In the genomic region with DNA sequence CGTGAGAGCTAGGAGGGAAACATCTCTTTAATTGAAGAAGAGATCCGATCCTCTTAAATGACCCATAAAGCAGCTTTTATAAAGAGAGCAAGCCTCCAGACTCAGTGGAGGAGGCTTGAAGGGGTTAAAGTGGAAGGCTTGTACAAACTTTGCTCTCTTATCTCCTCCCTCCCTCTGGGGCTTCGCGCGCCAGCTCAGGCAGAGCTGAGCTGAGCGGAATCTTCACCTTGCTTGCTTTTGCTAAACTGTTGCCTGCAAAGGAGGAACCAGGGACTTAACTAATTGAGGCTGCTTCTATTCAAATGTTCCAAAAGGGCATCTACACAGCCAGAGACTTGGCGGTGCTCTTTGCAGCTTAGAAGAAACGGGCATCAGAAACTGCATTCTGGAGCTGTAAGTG, we compare ENCODE assay signal across 9 mouse cellular contexts. TPM values are rescaled to one million over a fixed set of nuclear protein-coding genes. Genes with fewer than 3 reads are reported as not detected.
DNase-seq lines count a peak whose midpoint lies in the region; ATAC-seq and TF ChIP-seq lines count a peak whose summit lies in the region.
"Had no signal": no experiment of that assay in that cellular context is flagged by ENCODE, and none has a peak within 500 bp of the region (broad histone marks: within the 10 kb centered on the region; RNA-seq: fewer than 3 reads in every experiment).

Gene A730046J19Rik (plus strand): TSS at position 173 of the 400 bp plus-strand sequence.

- H3K4me1 ChIP-seq in heart, embryonic 12.5 days (replicated peaks): no peaks in the 10 kb centered on the region
- no peaks in the 10 kb centered on the region for H3K4me1 ChIP-seq in MEL (ENCODE audit: control insufficient read depth in 1 of 2, insufficient read depth in 2 of 2, low read length in 2 of 2)
- no peaks in the 10 kb centered on the region for H3K4me1 ChIP-seq in forebrain, embryonic 15.5 days
- H3K4me1 ChIP-seq in liver, postnatal 0 days (ENCODE audit: insufficient read depth): no peaks in the 10 kb centered on the region

- peak within 1 kb of the TSS; percentile 65 for H3K4me2 ChIP-seq in heart, embryonic 12.5 days
- peak within 1 kb of the TSS; percentile 37 for H3K4me2 ChIP-seq in forebrain, embryonic 15.5 days (replicated peaks)
- peak within 1 kb of the TSS; percentile 44 for H3K4me2 ChIP-seq in liver, postnatal 0 days (ENCODE audit: low read depth, low read length)

- H3K27ac ChIP-seq in heart, embryonic 12.5 days (ENCODE audit: poor library complexity, severe bottlenecking): no peak within 1 kb of the TSS
- H3K27ac ChIP-seq in MEL (ENCODE audit: control insufficient read depth, low read depth, low read length): no peak within 1 kb of the TSS
- no peak within 1 kb of the TSS for H3K27ac ChIP-seq in forebrain, embryonic 15.5 days (replicated peaks)
- H3K27ac ChIP-seq in liver, postnatal 0 days (ENCODE audit: low read depth): no peak within 1 kb of the TSS

- no peak for ATAC-seq in heart, embryonic 12.5 days (ENCODE audit: insufficient number of reproducible peaks, low FRiP score)
- no peak for ATAC-seq in forebrain, embryonic 15.5 days (replicated peaks)
- no peak for ATAC-seq in liver, postnatal 0 days

- peak within 1 kb of the TSS; percentile 35 for H3K4me3 ChIP-seq in heart, embryonic 12.5 days
- H3K4me3 ChIP-seq in MEL (ENCODE audit: control insufficient read depth in 1 of 2, insufficient read depth in 1 of 2, low read depth in 2 of 2, low read length in 2 of 2): no peak within 1 kb of the TSS
- 0 out of 2 replicates have a peak within 1 kb of the TSS, but pooled peaks have one; percentile 18 for H3K4me3 ChIP-seq in forebrain, embryonic 15.5 days
- H3K4me3 ChIP-seq in liver, postnatal 0 days (ENCODE audit: low read depth, low read length): no peak within 1 kb of the TSS

- no peaks in the 10 kb centered on the region for H3K27me3 ChIP-seq in heart, embryonic 12.5 days (replicated peaks)
- no peaks in the 10 kb centered on the region for H3K27me3 ChIP-seq in MEL (ENCODE audit: control insufficient read depth in 1 of 2, insufficient read depth in 2 of 2, low read length in 2 of 2)
- no peaks in the 10 kb centered on the region for H3K27me3 ChIP-seq in forebrain, embryonic 15.5 days
- 0 out of 2 replicates have a peak, but pooled peaks cover 2% of the 10 kb centered on the region for H3K27me3 ChIP-seq in liver, postnatal 0 days (ENCODE audit: insufficient read depth, low read length)

- H3K36me3 ChIP-seq in heart, embryonic 12.5 days: no peaks in the 10 kb centered on the region
- no peaks in the 10 kb centered on the region for H3K36me3 ChIP-seq in MEL (ENCODE audit: control insufficient read depth in 1 of 2, insufficient read depth in 2 of 2, low read length in 2 of 2)
- H3K36me3 ChIP-seq in forebrain, embryonic 15.5 days: no peaks in the 10 kb centered on the region
- H3K36me3 ChIP-seq in liver, postnatal 0 days (replicated peaks; ENCODE audit: insufficient read depth, low read length): no peaks in the 10 kb centered on the region

- no peak for DNase-seq in heart, adult 8-10 months (ENCODE audit: low spot score)
- DNase-seq in MEL (ENCODE audit: low read depth, low spot score): peak; percentile 2
- DNase-seq in liver, postnatal 0 days: no peak
- DNase-seq in cerebellum, postnatal 14 days: no peak
- DNase-seq in frontal cortex, postnatal 36 days (ENCODE audit: low spot score in 2 of 2): no peak
- no peak for DNase-seq in kidney, adult 11 months
- DNase-seq: adrenal gland, postnatal 36 days had no signal

- no peaks in the 10 kb centered on the region for H3K79me2 ChIP-seq in MEL (ENCODE audit: control insufficient read depth, insufficient read depth, low read length, poor library complexity)

- WGBS in heart, embryonic 12.5 days: 12% methylated on average over 8 of the region's 8 CpGs
- WGBS in forebrain, embryonic 15.5 days: 39% methylated on average over 8 of the region's 8 CpGs
- 24% methylated on average over 8 of the region's 8 CpGs for WGBS in liver, postnatal 0 days (ENCODE audit: insufficient replicate concordance)

- no peak for TF ChIP-seq EP300 in MEL (IDR thresholded peaks at IDR 0.05; ENCODE audit: low read depth in 1 of 2, low read length in 2 of 2)
- no peak for TF ChIP-seq EP300 in liver, postnatal 0 days (IDR thresholded peaks at IDR 0.05; ENCODE audit: low read depth)

- TF ChIP-seq CTCF in MEL (IDR thresholded peaks at IDR 0.05 in 2 of 3, conservative IDR thresholded peaks at IDR 0.05 in 1 of 3; ENCODE audit: control insufficient read depth in 1 of 3, insufficient read depth in 1 of 3, low read depth in 2 of 3, low read length in 3 of 3, poor library complexity in 1 of 3, severe bottlenecking in 1 of 3): no peak
- TF ChIP-seq CTCF in liver, postnatal 0 days (IDR thresholded peaks at IDR 0.05; ENCODE audit: low read depth): no peak

- no peak for TF ChIP-seq POLR2A in MEL (IDR thresholded peaks at IDR 0.05; ENCODE audit: control insufficient read depth in 1 of 2, insufficient read depth in 1 of 2, low read depth in 1 of 2, low read length in 2 of 2, poor library complexity in 1 of 2)

- TF ChIP-seq RAD21 in MEL (IDR thresholded peaks at IDR 0.05; ENCODE audit: low read depth, low read length): no peak

- no peak within 1 kb of the TSS for H3K9ac ChIP-seq in heart, embryonic 12.5 days
- H3K9ac ChIP-seq in MEL (ENCODE audit: control insufficient read depth, low read depth, low read length, poor library complexity, severe bottlenecking): no peak within 1 kb of the TSS
- H3K9ac ChIP-seq in forebrain, embryonic 15.5 days (replicated peaks): no peak within 1 kb of the TSS
- no peak within 1 kb of the TSS for H3K9ac ChIP-seq in liver, postnatal 0 days (replicated peaks)

- H3K9me3 ChIP-seq in heart, embryonic 12.5 days (replicated peaks): no peaks in the 10 kb centered on the region
- H3K9me3 ChIP-seq in MEL (replicated peaks; ENCODE audit: insufficient read depth, low read length): no peaks in the 10 kb centered on the region
- H3K9me3 ChIP-seq in forebrain, embryonic 15.5 days: no peaks in the 10 kb centered on the region
- no peaks in the 10 kb centered on the region for H3K9me3 ChIP-seq in liver, postnatal 0 days (ENCODE audit: low read length)

TF ChIP-seq in MEL, 35 proteins besides CTCF, POLR2A, EP300 and RAD21:
- no peak for TF ChIP-seq KAT2A (conservative IDR thresholded peaks at IDR 0.05; ENCODE audit: low read depth, low read length)
- no peak for TF ChIP-seq TBP (IDR thresholded peaks at IDR 0.05; ENCODE audit: low read depth, low read length)
- no peak for TF ChIP-seq POLR2AphosphoS2 (IDR thresholded peaks at IDR 0.05; ENCODE audit: low read length)

RNA-seq across cellular contexts. Expression of gene A730046J19Rik, which starts in this region (rescaled TPM):
- 0.21 and 0.41 TPM in 2 replicates for polyA plus RNA-seq in heart, embryonic 12.5 days (2016; fragmentation: Nextera tagmentation; extraction: Ambion mirVana)
- under 1 TPM; 0.08 to 0.55 (median 0.28) TPM for total RNA-seq in heart, adult 8-10 months (2022)
- total RNA-seq in MEL (2012; rRNA removed): not detected in 2 replicates
- not detected for polyA plus RNA-seq in MEL (2012; ENCODE audit: insufficient read depth in 1 of 2, insufficient read length in 2 of 2, low read depth in 1 of 2, low replicate concordance in 2 of 2, missing spikeins in 1 of 2)
- polyA plus RNA-seq in forebrain, embryonic 15.5 days (2015; fragmentation: Nextera tagmentation; extraction: Ambion mirVana): 0.32 and 0.34 TPM in 2 replicates
- 0.06 and 0.14 TPM in 2 replicates for polyA plus RNA-seq in liver, postnatal 0 days (2015; fragmentation: Nextera tagmentation; extraction: Ambion mirVana)

Comparison
In these comparisons a context has a peak if more than half of its experiments do, and no peak if none do; other contexts are left out.
1. Peak in DNase-seq in MEL; RNA of the gene not detected or under 1 TPM.
2. H3K4me3 ChIP-seq: peak in heart, embryonic 12.5 days (single experiment) and forebrain, embryonic 15.5 days (single experiment); none in MEL (0 of 2) and liver, postnatal 0 days (single experiment).
3. Peak in every context shown above with its lines, with median percentiles within 50 percentile points of each other: H3K4me2 ChIP-seq.